Mouse (Mus musculus): ENCODE data around the gene Wbp1l.

DNA sequence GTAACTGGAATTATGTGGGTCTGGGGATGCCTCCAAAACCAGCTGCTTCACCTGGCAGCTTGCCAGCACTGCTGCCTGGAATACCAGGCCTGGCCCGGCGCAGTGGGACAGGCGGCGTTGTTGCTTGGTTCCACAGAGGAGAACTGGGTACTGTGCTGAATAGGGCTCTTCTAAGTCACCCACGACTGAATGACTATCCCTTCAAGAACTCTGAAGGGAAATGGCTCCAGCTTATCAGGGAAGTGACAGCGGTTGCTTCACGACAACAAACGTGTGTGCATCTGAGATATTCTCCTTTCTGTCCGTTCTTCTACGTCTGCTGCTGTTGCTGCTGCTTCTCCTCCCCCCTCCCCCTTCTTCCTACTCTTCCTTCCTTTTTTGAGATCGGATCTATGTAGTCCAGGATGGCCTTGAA, 45.3 kb upstream of the Wbp1l start:
- TF ChIP-seq CTCF (IDR thresholded peaks at IDR 0.05; ENCODE audit: low read depth) (no peak), EP300 (optimal IDR thresholded peaks at IDR 0.05) (no peak)
